Mouse (Mus musculus): Measurements from ENCODE around the gene Tcp11l1.

Tcp11l1 gene

GRCm38 (mm10) chr2:104711585-104712485 is at the start of gene Tcp11l1:
Tcp11l1 (minus strand) TSS chr2:104712169.
- DNase-seq = peak; percentile 67 to 70

- DNase-seq = peak in 1 of 2 experiments; percentile 33
These were observed 38.6 kb upstream of the Tcp11l1 start for GRCm38 (mm10) chr2:104750611-104751010.

- DNase-seq = peak in 1 of 2 experiments; percentile 38
These were observed 36.7 kb upstream of the Tcp11l1 start for GRCm38 (mm10) chr2:104748652-104749183.

- DNase-seq = peak; percentile 28 to 53
These were observed 34.3 kb upstream of the Tcp11l1 start for GRCm38 (mm10) chr2:104746251-104746650.

GRCm38 (mm10) chr2:104743971-104744370 is 32.0 kb upstream of the Tcp11l1 start:
- peak; percentile 47 to 76 for DNase-seq

GRCm38 (mm10) chr2:104743160-104743559 is 31.2 kb upstream of the Tcp11l1 start:
- peak; percentile 59 to 66 for DNase-seq

- peak; percentile 95 to 96 for DNase-seq
These were observed 30.7 kb upstream of the Tcp11l1 start, which contains the start of gene Depdc7 for GRCm38 (mm10) chr2:104742741-104743064. Depdc7 (minus strand) TSS chr2:104742878.

GRCm38 (mm10) chr2:104741896-104742740 is 30.1 kb upstream of the Tcp11l1 start:
- peak; percentile 37 to 60 for DNase-seq

- DNase-seq = no peak
These were observed 29.2 kb upstream of the Tcp11l1 start for GRCm38 (mm10) chr2:104741015-104741758.

- no peak for DNase-seq
These were observed 28.4 kb upstream of the Tcp11l1 start for GRCm38 (mm10) chr2:104740248-104740949.

GRCm38 (mm10) chr2:104739691-104740090 is 27.7 kb upstream of the Tcp11l1 start:
- no peak for DNase-seq

GRCm38 (mm10) chr2:104736241-104736640 is 24.3 kb upstream of the Tcp11l1 start:
- DNase-seq = peak in 1 of 2 experiments; percentile 30

GRCm38 (mm10) chr2:104732562-104733256 is 20.7 kb upstream of the Tcp11l1 start:
- DNase-seq = no peak

- DNase-seq = no peak
These were observed 20.1 kb upstream of the Tcp11l1 start for GRCm38 (mm10) chr2:104732033-104732444.

GRCm38 (mm10) chr2:104727369-104727768 is 15.4 kb upstream of the Tcp11l1 start:
- DNase-seq = no peak

GRCm38 (mm10) chr2:104722021-104722420 is 10.1 kb upstream of the Tcp11l1 start:
- peak in 1 of 2 experiments; percentile 19 for DNase-seq

GRCm38 (mm10) chr2:104717827-104718226 is 5.9 kb upstream of the Tcp11l1 start:
- DNase-seq = no peak

GRCm38 (mm10) chr2:104717231-104717735 is 5.3 kb upstream of the Tcp11l1 start:
- peak in 1 of 2 experiments; percentile 32 for DNase-seq

GRCm38 (mm10) chr2:104716279-104716678 is 4.3 kb upstream of the Tcp11l1 start, which contains the start of gene Pin1rt1:
Pin1rt1 (minus strand) TSS chr2:104716379.
- DNase-seq = no peak

- peak; percentile 29 to 80 for DNase-seq
These were observed 2.3 kb upstream of the Tcp11l1 start for GRCm38 (mm10) chr2:104714254-104714691.

GRCm38 (mm10) chr2:104712486-104712809 is 479 bp upstream of the Tcp11l1 start:
- DNase-seq = no peak

Data from kidney, postnatal 25 days (tissue).